In the genomic region with DNA sequence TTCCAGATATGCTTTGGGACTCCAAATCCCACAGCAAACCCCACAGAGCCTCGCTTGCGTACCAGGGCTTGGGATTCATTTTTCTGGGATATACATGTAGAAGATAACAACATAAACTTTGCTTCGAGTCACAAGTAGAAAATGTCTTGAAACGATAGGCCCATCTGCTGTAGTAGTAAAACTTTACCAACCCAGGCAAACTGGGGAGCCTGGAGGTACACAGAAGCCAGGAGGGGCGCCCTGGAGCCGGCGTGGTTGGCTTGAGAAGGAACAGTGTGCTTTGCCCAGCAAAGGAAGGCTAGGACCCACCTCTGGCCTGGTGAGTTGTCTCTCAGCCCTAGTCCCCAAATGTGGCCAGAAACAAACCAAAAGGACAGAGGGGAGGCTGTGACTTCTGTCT, we compare ENCODE assay signal across 29 mouse cellular contexts.
A peak's percentile ranks its signal among the peaks of the same experiment; 100 is the strongest.
DNase-seq lines count a peak whose midpoint lies in the region; ATAC-seq and TF ChIP-seq lines count a peak whose summit lies in the region.
"Had no signal": no experiment of that assay in that cellular context is flagged by ENCODE, and none has a peak within 500 bp of the region (broad histone marks: within the 10 kb centered on the region; RNA-seq: fewer than 3 reads in every experiment).

No protein-coding gene starts in this region.

- no peak overlapping the region for H3K9ac ChIP-seq in intestine, postnatal 0 days (ENCODE audit: low read depth, low read length)
- no peak overlapping the region for H3K9ac ChIP-seq in intestine, embryonic 15.5 days
- H3K9ac ChIP-seq in liver, embryonic 12.5 days, result peak overlapping the region; percentile 19; the same call in 1 of the 2 replicates
- no peak overlapping the region for H3K9ac ChIP-seq in neural tube, embryonic 15.5 days (replicated peaks)
- H3K9ac ChIP-seq: embryonic facial prominence, embryonic 15.5 days; hindbrain, embryonic 15.5 days; kidney, embryonic 15.5 days; limb, embryonic 13.5 days; lung, embryonic 14.5 days; neural tube, embryonic 12.5 days; stomach, embryonic 15.5 days had no signal

- no peaks in the 10 kb centered on the region for H3K36me3 ChIP-seq in intestine, postnatal 0 days (ENCODE audit: control insufficient read depth, insufficient read depth)
- H3K36me3 ChIP-seq in intestine, embryonic 15.5 days, result no peaks in the 10 kb centered on the region
- 0 out of 2 replicates have a peak, but pooled peaks cover 3% of the 10 kb centered on the region for H3K36me3 ChIP-seq in liver, embryonic 12.5 days
- no peaks in the 10 kb centered on the region for H3K36me3 ChIP-seq in neural tube, embryonic 15.5 days
- H3K36me3 ChIP-seq: embryonic facial prominence, embryonic 15.5 days; forebrain, embryonic 10.5 days; hindbrain, embryonic 15.5 days; kidney, embryonic 15.5 days; limb, embryonic 13.5 days; neural tube, embryonic 12.5 days; stomach, embryonic 15.5 days had no signal

- DNase-seq in lung, postnatal 25 days (ENCODE audit: low spot score), result no peak
- DNase-seq: adrenal gland, adult 8-10 months; cerebellum, adult 11 months; cerebellum, adult 9-11 months; gastrocnemius, postnatal 14 days; heart, adult 2 months; kidney, postnatal 36 days; layer of hippocampus, postnatal 36 days; lung, embryonic 14.5 days; lung, postnatal 36 days; midbrain, embryonic 14.5 days; retina, postnatal 1 day; right cerebral cortex, postnatal 25 days; thymus, adult 2 months had no signal

- H3K4me3 ChIP-seq in intestine, postnatal 0 days (ENCODE audit: low read depth, low read length), result no peak overlapping the region
- no peak overlapping the region for H3K4me3 ChIP-seq in intestine, embryonic 15.5 days (replicated peaks)
- no peak overlapping the region for H3K4me3 ChIP-seq in bone marrow macrophage, adult 2 months (ENCODE audit: insufficient read depth, low read length)
- no peak overlapping the region for H3K4me3 ChIP-seq in liver, embryonic 12.5 days
- no peak overlapping the region for H3K4me3 ChIP-seq in neural tube, embryonic 15.5 days (replicated peaks)
- H3K4me3 ChIP-seq: embryonic facial prominence, embryonic 15.5 days; forebrain, embryonic 10.5 days; heart, adult 2 months; hindbrain, embryonic 15.5 days; kidney, embryonic 15.5 days; limb, embryonic 13.5 days; neural tube, embryonic 12.5 days; stomach, embryonic 15.5 days had no signal

- no peaks in the 10 kb centered on the region for H3K27me3 ChIP-seq in intestine, postnatal 0 days (replicated peaks; ENCODE audit: control insufficient read depth, insufficient read depth, low read length)
- no peaks in the 10 kb centered on the region for H3K27me3 ChIP-seq in intestine, embryonic 15.5 days (replicated peaks)
- H3K27me3 ChIP-seq in liver, embryonic 12.5 days (replicated peaks), result no peaks in the 10 kb centered on the region
- H3K27me3 ChIP-seq in neural tube, embryonic 15.5 days (replicated peaks), result no peaks in the 10 kb centered on the region
- H3K27me3 ChIP-seq: embryonic facial prominence, embryonic 15.5 days; hindbrain, embryonic 15.5 days; kidney, embryonic 15.5 days; neural tube, embryonic 12.5 days; stomach, embryonic 15.5 days had no signal

- no peaks in the 10 kb centered on the region for H3K9me3 ChIP-seq in intestine, postnatal 0 days (ENCODE audit: control insufficient read depth)
- H3K9me3 ChIP-seq in intestine, embryonic 15.5 days, result no peaks in the 10 kb centered on the region
- H3K9me3 ChIP-seq in liver, embryonic 12.5 days (replicated peaks), result no peaks in the 10 kb centered on the region
- no peaks in the 10 kb centered on the region for H3K9me3 ChIP-seq in neural tube, embryonic 15.5 days (replicated peaks)
- H3K9me3 ChIP-seq: embryonic facial prominence, embryonic 15.5 days; forebrain, embryonic 10.5 days; hindbrain, embryonic 15.5 days; kidney, embryonic 15.5 days; limb, embryonic 13.5 days; neural tube, embryonic 12.5 days; stomach, embryonic 15.5 days had no signal

- WGBS in intestine, postnatal 0 days, result 84% methylated on average over 7 of the region's 7 CpGs
- 84% methylated on average over 7 of the region's 7 CpGs for WGBS in intestine, embryonic 15.5 days
- 44% methylated on average over 7 of the region's 7 CpGs for whole genome bisulfite sequencing in liver, embryonic 12.5 days (ENCODE audit: insufficient replicate concordance)
- WGBS in neural tube, embryonic 15.5 days, result 86% methylated on average over 7 of the region's 7 CpGs

- H3K4me2 ChIP-seq in intestine, postnatal 0 days (replicated peaks; ENCODE audit: low read depth), result no peak overlapping the region
- H3K4me2 ChIP-seq in intestine, embryonic 15.5 days (replicated peaks), result no peak overlapping the region
- H3K4me2 ChIP-seq in liver, embryonic 12.5 days, result peak overlapping the region; percentile 38
- H3K4me2 ChIP-seq in neural tube, embryonic 15.5 days, result no peak overlapping the region
- H3K4me2 ChIP-seq: embryonic facial prominence, embryonic 15.5 days; hindbrain, embryonic 15.5 days; kidney, embryonic 15.5 days; limb, embryonic 13.5 days; lung, embryonic 14.5 days; neural tube, embryonic 12.5 days; stomach, embryonic 15.5 days had no signal

- H3K4me1 ChIP-seq in intestine, postnatal 0 days (replicated peaks; ENCODE audit: control insufficient read depth, insufficient read depth, low read length), result peaks cover 10% of the 10 kb centered on the region; the same call in 1 of the 2 replicates
- H3K4me1 ChIP-seq in intestine, embryonic 15.5 days (replicated peaks), result peaks cover 21% of the 10 kb centered on the region
- peaks cover 54% of the 10 kb centered on the region for H3K4me1 ChIP-seq in bone marrow macrophage, adult 2 months (ENCODE audit: control insufficient read depth, insufficient read depth, low read length)
- H3K4me1 ChIP-seq in liver, embryonic 12.5 days, result peaks cover 84% of the 10 kb centered on the region
- peaks cover 20% of the 10 kb centered on the region; the same call in 1 of the 2 replicates for H3K4me1 ChIP-seq in neural tube, embryonic 15.5 days

- TF ChIP-seq CTCF in intestine, postnatal 0 days (IDR thresholded peaks at IDR 0.05; ENCODE audit: low read depth), result no peak
- no peak for TF ChIP-seq CTCF in bone marrow macrophage, adult 2 months (IDR thresholded peaks at IDR 0.05; ENCODE audit: low read depth, low read length)

- no peak for TF ChIP-seq POLR2A in bone marrow macrophage, adult 2 months (IDR thresholded peaks at IDR 0.05; ENCODE audit: borderline replicate concordance, low read depth, low read length)

- ATAC-seq in intestine, postnatal 0 days, result no peak
- ATAC-seq in intestine, embryonic 15.5 days, result no peak
- no peak for ATAC-seq in liver, embryonic 12.5 days
- no peak for ATAC-seq in neural tube, embryonic 15.5 days (ENCODE audit: low FRiP score)
- ATAC-seq in megakaryocyte, adult 5-6 weeks (ENCODE audit: poor library complexity, severe bottlenecking), result no peak
- ATAC-seq: activated CD4-positive, CD25-positive, alpha-beta regulatory T cell, adult 4 months; forebrain, embryonic 16.5 days had no signal

- H3K27ac ChIP-seq in intestine, postnatal 0 days (ENCODE audit: low read depth, low read length), result peak overlapping the region; percentile 29; the same call in 1 of the 2 replicates
- no peak overlapping the region for H3K27ac ChIP-seq in intestine, embryonic 15.5 days
- H3K27ac ChIP-seq in bone marrow macrophage, adult 2 months (ENCODE audit: insufficient read depth, low read depth, low read length), result peak overlapping the region; percentile 21
- peak overlapping the region; percentile 86 for H3K27ac ChIP-seq in liver, embryonic 12.5 days
- H3K27ac ChIP-seq in neural tube, embryonic 15.5 days (replicated peaks), result no peak overlapping the region
- H3K27ac ChIP-seq: embryonic facial prominence, embryonic 15.5 days; forebrain, embryonic 10.5 days; heart, adult 2 months; hindbrain, embryonic 15.5 days; limb, embryonic 13.5 days; neural tube, embryonic 12.5 days; stomach, embryonic 15.5 days had no signal

Comparison
In these comparisons a context has a peak if more than half of its experiments do, and no peak if none do; other contexts are left out.
1. H3K27ac ChIP-seq: peak in intestine, postnatal 0 days (single experiment), bone marrow macrophage, adult 2 months (single experiment) and liver, embryonic 12.5 days (single experiment); none in intestine, embryonic 15.5 days (single experiment) and neural tube, embryonic 15.5 days (single experiment).